Mouse (Mus musculus): ENCODE results near the gene Ube2l6.
A peak's percentile ranks its signal among the peaks of the same experiment; 100 is the strongest.
"Not testable (repeated sequence)": the region's sequence is repeated elsewhere in the genome, so short reads cannot be mapped to it uniquely, and the experiment has no call there.

The Ube2l6 gene

DNA sequence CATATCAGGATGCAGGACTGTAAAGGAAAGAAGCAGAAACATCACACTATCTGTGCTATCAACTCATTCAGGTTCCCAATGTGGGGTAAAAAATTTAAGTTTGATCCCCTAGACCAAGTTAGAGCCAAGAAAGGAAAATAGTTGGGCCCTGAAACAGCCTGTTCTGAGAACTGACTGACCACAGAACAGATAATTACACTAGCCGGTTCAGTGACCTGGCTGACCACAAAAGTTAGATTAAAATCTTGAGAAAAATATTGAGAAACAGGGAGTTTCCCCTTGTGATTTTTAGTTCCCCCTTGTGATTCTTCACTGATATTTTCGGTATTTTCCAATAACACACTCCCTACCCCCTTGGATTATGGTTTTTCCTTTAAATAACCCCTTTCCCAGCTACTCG, 4.8 kb upstream of the Ube2l6 start:
- DNase-seq = no peak

DNA sequence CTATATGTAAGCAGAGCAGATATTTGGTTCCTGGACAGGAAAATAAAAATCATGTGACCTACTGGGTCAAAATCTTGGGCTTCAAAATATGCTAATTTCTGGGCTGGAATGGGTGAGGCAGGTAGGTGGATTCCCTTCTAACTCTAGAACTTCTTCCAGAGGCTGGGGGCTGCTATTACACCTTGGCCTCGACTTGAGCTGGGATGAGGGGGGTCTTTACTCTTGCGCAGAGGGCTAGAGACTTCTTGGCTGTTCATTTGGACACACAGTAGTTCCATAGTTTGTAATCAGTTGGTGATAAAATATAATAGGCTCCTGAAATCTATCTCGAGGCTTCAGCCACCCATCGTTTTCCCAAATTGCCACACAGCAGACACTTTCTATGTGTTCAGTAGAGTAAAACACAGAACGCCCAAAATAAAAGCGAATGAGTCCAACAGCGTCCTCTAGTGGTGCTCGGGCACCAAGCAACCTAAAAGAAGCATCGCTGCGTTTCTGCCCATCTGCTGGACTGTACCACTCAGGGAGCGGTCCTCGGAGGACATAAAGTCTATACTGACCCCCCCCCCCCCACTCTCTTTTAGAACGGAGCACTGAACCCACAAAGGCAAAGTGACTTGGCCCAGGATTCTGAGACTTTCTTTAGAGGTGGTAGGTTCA, 665 bp upstream of the Ube2l6 start:
- DNase-seq = peak; percentile 89

DNA sequence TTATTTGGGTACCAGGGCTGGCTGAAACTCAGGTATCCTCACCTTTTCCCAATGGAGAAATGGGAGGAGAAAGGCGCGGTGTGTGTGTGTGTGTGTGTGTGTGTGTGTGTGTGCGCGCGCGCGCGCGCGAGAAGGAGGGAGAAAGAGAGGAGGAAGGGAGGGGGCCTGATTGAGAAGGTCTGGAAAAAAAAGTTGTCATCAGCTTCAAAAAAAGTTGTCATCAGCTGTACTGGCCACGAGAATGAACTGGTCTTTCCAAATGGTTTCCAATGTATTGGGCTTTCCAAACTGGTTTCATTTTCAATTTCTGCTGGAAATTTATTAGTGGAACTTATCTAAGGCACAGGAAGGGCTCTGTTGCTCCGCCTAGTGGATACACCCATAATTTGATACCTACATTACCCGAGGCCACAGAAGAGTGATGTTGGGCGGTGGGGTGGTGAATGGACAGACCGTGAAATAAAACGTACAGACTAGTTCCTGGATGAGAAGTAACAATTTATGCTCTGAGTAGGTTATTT, 473 bp downstream of the Ube2l6 start:
- peak; percentile 84 for DNase-seq

DNA sequence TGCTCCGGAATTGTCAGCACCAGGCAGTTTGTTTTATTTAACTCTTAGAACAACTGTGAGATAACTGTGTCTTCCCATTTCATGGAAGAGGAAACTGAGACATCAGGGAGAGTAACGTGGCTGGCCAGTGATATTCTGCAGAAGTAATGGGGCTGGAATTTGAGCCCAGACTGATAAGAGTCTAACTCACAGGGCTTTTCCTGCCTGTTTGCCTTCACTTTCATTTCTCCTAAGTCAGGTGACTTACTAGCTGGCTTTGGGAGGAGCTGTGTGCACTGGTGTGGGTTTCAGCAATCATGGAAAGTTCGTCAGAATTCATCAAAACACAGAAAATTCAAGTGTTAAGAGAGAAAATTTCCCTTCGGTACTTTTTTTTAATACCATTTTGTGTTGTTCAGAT, 1.7 kb downstream of the Ube2l6 start:
- DNase-seq = peak; percentile 56

DNA sequence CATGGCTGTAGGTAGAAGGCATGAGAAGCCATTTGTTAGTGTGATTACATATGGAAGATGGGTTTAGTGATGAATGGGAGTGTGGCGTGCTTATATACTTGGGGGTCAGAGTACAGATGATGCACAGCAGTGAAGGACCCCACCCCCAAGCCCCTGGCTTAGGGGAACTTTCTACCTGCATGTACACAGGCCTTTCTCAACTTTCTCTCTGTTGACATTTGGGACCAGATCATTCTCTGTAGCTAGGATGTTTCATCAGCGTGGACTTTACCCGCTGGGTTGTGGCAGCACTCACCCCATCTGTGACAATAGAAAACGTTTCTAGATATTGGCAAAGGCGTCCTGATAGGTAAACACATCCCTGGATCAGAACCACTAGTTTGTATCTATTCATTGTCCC, 2.6 kb downstream of the Ube2l6 start:
- not testable (repeated sequence) for DNase-seq

DNA sequence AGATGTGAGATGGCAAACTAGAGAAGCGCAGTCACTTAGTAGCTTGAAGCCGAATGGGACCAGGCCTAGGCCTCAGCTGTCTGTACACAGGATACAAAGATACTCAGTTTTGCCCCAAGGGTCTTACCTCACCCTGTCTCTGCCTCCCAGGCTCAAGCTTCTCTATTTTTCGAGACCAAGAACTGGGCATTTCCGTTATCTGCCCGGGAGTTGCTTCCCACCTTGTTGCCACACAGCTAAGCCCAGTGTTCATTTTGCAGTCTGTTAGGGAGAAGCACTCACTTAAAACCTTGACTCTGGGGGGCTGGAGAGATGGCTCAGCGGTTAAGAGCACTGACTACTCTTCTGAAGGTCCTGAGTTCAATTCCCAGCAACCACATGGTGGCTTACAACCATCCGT, 5.3 kb downstream of the Ube2l6 start:
- no peak for DNase-seq

DNA sequence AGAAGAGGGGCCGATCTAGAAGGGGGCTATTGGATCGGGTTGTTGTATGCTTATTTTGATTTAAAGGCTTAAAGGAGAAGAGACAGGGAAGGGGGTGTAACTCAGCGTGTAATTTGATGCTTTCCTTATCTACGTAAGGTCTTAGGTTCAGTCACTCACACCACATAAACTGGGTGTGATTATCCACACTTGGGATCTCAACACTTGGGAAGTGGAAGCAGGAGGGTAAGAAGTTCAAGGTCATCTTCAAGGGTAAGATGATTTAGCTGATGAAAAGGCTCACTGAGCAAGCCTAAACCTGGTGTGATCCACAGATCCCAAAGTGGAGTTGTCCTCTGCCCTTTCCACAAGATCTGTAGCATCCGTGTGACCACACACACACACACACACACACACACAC, 7.9 kb downstream of the Ube2l6 start:
- no peak for DNase-seq

DNA sequence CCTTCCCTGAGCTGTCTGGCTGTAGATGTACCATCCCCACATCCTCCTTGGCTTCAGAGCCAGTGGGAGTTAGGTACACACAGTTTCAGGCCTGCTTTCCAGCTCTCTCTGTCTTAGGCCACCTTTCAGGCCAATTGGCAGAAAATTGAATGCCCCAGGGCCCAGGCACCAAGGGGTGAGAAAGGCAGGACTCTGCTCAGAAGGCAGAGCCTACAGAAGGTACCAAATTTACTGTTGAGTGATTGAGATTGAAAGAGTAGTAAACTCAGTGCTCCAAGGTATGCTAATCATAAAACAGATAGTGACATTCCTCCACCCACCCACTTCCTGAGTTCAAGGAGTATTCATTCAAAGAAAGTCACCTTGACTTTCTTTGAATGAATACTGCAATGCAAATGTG, 10.7 kb downstream of the Ube2l6 start:
- DNase-seq = no peak

DNA sequence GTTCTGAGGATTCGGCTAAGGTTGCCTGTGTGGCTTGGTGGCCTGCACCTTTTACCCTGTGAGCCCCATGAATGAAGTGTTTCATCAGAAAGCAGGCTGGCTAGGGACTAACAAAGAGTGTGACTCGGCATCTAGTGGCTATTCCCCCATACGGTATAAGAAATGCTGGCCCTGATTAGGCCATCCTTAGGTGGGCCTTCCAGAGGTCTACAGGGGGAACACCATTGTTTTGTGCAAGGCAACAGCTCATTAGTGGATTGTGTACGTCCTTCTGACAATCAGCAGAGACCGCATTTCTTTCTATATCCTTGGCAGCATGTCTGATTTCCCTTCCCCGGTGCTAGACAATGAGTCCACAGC, 11.9 kb downstream of the Ube2l6 start:
- DNase-seq = no peak

DNA sequence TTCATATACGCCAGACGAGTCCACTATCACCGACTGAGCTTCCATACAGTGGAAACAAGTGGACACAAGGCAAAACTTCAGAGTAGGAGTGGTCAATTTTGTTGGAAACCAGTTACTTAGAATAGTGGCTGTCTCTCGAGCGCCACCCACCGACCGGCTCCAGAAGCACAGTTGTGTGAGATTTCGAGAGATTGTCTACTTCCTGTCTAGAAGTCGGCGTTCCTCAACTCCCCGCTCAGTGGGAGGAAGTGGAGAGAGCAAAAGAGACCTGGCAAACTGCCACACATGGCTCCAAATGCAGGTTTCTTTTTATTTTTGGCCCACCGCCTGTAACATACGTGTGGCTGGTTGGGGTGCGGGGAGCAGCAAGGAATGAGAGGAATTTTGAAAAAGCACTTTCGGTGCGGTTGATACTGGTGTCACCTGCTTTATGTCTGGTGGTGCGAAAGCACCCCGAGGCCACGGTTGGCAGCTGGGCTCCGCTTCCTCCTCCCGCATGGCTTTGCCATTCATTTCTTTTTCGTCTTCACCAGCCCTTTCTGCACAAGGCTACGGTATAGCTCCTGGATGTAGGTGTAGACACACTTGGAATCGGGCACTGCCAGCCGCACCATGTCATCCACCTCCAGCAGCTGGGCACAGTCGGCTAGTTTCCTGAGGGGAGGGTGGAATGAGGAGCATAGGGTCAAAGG, 12.4 kb downstream of the Ube2l6 start:
- peak; percentile 94 for DNase-seq

DNA sequence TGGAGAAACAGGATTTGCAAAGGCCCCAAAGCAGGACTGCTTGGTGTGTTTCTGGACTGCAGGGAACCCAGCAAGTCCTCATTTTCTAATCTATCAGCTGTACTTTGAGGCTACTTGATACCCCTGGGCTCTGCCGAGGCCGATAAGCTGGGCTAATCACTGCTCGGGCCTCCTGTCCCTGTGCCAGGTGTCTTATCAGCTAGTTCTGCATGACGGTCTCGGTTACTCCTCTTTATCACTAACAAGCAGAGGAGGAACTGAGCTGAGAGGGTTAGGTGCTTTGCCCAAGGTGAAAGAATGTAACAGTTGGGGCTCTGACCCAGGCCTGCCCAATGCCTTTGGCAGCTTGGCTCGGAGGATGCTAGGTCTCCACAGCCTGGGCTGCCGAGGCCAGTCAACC, 13.3 kb downstream of the Ube2l6 start:
- peak; percentile 93 for DNase-seq

DNA sequence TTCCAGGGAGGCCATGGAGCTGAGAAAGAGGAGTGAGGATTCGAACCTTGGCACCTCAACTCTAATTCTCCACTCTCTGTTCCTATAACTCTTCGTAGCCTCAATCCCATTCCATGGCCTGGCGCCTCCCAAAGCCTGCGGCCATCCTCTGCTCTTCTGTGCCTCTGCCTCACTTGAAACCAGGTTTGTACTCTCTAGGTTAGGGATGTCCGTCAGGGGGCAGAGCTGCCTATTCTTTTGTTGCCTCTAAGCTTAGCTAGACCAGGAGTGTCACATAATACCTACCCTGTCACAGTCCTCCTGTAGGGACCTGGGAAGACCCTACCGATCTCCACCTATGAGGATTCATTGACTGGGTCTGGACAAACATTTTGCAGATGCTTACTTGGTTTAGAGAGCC, 14.0 kb downstream of the Ube2l6 start:
- peak; percentile 51 for DNase-seq

DNA sequence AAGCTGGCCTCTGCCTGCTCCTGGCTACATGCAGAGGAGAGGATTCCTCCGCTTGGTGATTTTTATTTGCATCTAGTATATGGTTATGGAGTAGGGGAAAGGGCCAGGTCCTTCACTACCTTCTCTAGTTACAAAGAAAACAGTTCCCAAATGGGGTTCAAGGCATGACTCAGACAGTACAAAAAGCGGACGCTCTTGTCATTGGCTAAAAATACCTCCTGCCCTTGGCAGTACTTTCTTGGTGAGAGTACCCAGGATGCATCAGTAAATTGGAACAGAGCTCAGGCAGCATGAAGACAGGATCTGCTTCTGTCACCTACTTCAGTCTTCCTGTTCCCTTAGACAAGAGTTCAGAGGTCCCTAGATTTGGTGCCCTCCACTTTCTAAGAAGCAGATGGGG, 21.2 kb downstream of the Ube2l6 start:
- no peak for DNase-seq

DNA sequence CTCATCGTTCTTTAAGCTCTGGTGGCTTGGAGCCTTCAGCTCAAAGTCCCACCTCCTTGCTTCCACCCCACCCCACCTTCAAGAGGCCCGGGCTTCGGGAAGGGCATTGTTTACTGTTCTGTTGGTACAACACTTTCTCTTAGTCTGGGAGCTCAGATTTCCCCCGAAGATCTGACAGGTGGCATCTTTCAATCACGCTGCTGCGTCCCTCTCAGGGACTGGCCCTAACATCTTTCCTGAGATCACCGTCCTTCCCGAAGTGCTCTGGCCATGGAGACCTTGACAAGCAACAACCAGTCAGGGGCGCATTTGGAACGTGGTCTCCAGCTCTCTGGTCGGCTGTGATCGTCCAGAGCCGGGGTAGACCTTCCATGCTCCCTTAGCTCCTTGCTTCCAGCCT, 23.9 kb downstream of the Ube2l6 start, which contains the start of gene Smtnl1:
Smtnl1 (minus strand) TSS at position 101 of the 400 bp plus-strand sequence.
- DNase-seq = no peak

DNA sequence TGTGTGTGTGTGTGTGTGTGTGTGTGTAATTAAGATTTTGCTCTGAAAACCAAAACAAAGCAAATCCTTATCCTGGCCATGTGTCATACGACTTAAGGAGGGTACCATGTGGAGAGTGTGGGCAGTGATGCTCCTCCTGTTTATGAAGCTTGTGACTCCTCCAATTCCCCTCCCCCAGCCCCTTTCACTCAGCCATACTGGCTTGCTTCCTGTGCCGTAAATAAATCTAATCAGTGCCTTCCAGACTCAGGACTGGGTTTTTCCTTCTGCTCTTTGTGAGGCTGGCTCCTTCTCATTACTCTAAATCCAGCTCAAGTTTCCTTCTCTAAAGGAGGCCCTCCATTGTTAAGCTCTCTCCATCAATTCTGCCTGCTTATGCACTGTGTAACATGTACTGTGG, 24.6 kb downstream of the Ube2l6 start:
- no peak for DNase-seq

DNA sequence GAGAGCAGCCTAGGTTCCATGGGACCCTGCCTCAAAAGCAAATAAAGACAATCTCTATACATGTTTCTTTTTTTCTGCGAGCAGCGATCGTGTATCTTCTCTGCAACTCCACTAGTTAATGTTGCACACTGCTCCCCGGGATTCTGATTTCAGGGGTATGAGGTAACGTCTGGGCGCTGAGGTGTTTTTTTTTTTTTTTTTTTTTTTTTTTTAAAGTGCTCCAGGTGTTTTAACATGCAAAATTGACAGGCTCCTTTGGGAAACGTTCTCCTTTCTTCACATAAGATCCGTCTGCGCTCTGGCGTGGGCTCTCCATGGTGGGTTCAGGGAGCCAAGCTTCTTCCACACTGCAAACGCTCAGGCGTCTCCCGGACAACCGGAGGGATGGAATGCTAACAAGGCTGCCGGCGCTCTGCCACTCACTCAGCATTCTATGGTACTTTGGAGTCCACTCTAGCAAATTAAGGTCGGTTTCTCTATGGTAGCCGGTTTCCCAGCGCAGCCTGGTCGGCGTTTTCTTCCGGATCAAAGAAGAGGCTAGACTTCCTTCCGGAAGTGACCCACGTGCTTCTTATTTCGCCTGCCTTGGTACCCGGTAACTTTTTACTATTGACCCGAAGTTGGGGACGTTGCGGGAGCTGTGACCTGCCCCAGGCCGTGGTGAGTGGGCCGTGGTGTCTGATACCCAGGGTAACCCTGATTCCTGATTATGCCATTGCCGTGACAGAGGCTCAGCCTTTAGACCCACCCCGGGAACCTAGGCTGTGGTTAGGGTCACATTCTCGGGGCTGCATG, 28.1 kb downstream of the Ube2l6 start, which contains the start of gene Timm10:
Timm10 (plus strand) TSS at position 510 of the 795 bp plus-strand sequence.
- DNase-seq = peak; percentile 90

DNA sequence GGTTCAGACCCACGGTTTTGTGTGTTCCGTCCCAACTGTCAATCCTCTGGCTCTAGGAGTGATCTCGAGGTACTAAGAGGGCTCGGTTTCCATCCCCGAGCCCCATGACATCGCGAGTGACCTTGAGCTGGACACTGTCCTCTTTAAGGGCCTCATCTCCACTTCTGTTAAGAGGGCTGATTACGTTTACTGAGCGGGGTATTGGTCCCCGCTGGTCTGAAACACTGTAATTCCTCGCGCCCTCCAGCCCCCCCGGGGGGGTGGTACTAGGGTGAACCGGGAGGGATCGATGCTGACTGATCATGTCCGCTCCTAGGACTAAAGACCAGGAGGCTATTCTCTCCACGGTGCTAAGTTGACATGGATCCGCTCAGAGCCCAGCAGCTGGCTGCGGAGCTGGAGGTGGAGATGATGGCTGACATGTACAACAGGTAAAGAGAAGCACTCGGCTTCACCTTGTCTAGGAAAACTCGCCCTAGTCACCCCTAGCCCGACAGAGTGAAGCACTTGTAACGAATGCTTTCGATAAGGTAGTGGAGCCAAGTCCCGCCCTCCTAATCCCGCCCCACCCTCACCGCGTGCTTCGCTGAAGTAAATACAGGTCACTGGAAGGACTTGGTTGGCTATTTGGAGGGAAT, 28.8 kb downstream of the Ube2l6 start:
- DNase-seq = peak; percentile 91

DNA sequence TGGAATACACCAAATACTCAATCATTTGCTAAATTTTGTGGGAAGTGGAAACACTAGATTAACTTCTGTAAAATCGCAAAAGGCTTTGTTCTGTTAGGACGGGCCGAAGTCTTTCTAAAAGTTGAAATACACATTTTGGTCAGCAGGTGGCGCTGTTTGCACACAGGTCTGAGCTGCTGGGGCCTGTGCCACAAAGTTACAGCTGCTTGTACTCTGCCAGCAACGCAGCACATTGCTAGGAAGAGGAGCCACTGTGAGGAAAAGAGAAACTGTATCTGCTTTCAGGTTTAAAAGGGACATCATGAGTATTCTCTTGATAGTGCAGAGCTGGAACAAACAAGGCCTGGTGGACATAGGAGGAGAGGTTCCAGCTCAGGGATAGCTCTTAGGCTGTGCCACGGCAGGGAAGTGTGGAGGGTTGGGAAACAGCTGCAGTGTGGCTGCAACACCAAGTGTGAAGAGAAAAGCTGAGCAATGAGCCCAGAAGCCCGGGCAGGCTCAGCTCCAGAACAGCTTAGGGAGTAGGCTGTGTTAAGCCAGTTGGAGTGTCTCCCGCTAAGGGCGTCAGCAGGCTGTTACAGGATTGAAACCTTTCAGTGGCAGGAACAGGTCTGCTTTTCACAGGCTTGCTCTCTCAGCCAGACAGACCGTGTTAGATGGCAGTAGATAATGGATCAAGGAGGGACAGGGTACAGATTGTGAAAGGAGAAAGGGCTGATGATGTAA, 33.2 kb downstream of the Ube2l6 start:
- peak; percentile 83 for DNase-seq

DNA sequence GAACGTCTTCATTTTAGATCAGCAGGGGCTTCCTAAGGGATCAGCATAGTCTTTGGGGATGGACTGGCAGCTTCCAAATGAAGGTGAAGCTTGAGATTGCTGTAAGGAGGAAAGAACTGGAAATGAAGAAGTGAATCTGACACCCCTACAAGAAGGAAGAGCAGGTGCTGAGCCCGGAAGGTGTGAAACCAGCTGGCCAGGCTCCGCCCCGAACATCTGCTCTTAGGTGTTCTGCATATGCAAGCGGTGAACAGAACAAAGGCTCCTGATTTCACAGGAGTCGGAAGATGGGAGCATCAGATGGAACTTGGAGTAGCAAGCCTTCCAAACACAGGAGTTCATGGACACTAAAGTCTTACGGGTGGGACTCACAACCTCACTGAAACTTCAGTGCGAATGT, 38.5 kb downstream of the Ube2l6 start:
- DNase-seq = no peak

DNA sequence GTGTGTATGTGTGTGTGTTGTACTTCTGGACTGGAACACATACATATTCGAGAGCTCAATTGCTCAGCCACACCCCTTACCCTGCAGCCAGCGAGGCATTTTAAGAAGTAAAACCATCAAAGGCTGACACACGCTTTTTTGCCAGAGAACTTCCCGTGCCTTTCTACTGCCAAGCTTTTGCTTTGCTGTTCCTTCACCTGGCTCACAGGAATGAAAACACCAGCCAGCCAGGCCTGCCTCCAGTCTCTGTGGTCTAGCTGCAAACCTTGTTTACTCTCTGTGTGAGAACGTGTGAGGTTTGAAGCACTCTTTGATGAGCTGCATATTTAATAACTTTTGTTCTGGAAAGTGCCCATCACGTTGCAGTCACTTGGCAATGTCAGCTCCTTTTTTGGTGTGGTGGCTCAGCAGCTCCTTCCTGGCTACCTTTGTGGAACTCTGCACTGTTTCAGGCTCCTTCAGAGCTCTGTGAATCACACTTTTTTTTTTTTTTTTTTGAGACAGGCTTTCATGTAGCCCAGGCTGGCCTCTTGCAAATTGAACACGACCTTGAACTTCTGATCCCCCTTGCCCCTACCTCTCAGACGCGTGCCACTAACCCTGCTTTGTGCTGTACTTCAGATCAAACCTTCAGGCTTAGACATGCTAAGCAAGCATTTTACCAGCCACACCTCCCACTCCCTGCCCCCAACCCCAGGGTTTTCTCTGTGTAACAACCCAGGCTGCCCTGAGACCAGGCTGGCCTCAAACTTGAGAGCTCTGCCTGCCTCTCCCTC, 39.4 kb downstream of the Ube2l6 start:
- DNase-seq = no peak

DNA sequence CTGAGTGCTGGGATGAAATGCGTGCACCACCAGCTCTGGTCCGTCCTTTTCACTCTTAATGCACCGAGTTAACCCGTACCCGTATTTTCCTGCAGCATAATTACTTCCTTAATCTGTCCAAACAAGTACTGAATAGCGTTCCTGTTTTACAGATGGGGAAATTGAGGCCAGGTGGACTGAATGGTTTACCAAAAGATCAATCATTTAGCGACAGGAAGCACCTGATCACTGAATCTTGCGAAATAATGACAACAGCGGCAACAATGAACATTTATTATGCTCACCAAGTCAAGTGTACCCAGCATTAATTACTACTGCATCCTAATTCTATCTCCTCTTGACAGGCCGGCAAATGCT, 39.9 kb downstream of the Ube2l6 start, which contains the start of gene Slc43a1:
Slc43a1 (plus strand) TSS at position 258 of the 357 bp plus-strand sequence.
- no peak for DNase-seq

Measured in liver (tissue).